Mouse (Mus musculus): ENCODE data around the gene Clybl. TPM values are rescaled to one million over a fixed set of nuclear protein-coding genes. Genes with fewer than 3 reads are reported as not detected.

Gene Clybl
- polyA plus RNA-seq, 1 experiment from 2014 or later: 27.9 TPM

- DNase-seq (ENCODE audit: low spot score): no peak
- H3K27me3 ChIP-seq (ENCODE audit: control insufficient read depth, insufficient read depth, low read length): peaks cover 3% of the 10 kb centered on the region; the same call in 1 of the 2 replicates
- H3K27ac ChIP-seq (replicated peaks; ENCODE audit: low read depth, low read length): no peak overlapping the region
- H3K9ac ChIP-seq (ENCODE audit: low read length): no peak overlapping the region
- H3K36me3 ChIP-seq (ENCODE audit: control insufficient read depth, insufficient read depth, low read length): no peaks in the 10 kb centered on the region
- ATAC-seq (ENCODE audit: insufficient number of reproducible peaks, low FRiP score, low TSS enrichment, low read depth): no peak
- no peak overlapping the region for H3K4me3 ChIP-seq (ENCODE audit: low read depth, low read length)
- H3K9me3 ChIP-seq (ENCODE audit: control insufficient read depth, low read length): no peaks in the 10 kb centered on the region
- 17% methylated on average over 7 of the region's 7 CpGs for WGBS
- no peak overlapping the region for H3K4me2 ChIP-seq (ENCODE audit: low read depth, severe bottlenecking)
- peaks cover 21% of the 10 kb centered on the region for H3K4me1 ChIP-seq (ENCODE audit: control insufficient read depth, insufficient read depth, low read length)
Observed at GRCm38 (mm10) chr14:122225479-122226132, 44.1 kb downstream of the Clybl start.

DNA sequence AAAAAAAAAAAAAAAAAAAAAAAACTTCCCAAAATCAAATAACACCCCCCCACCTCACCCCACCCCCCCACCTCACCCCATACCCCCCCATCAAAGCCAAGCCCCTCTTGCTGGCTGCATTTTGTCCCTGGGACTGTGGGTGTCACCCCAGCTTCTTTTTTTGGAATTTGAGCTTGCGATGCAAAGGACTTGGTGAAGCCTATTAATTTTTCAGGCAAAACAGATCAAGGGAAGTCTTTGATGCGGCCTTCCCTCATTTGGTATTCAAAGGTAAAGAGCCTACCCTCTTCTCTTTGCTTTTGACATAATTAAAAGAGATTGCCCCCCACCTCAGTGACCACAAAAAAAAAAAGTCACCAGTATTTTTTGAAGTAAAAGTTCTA, 44.6 kb downstream of the Clybl start:
- Histone ChIP-seq H3K9me3 (ENCODE audit: control insufficient read depth, low read length) (no peaks in the 10 kb centered on the region), H3K27me3 (ENCODE audit: control insufficient read depth, insufficient read depth, low read length) (peaks cover 3% of the 10 kb centered on the region; the same call in 1 of the 2 replicates), H3K4me2 (ENCODE audit: low read depth, severe bottlenecking) (no peak overlapping the region), H3K27ac (replicated peaks; ENCODE audit: low read depth, low read length) (no peak overlapping the region), H3K36me3 (ENCODE audit: control insufficient read depth, insufficient read depth, low read length) (no peaks in the 10 kb centered on the region), H3K9ac (ENCODE audit: low read length) (no peak overlapping the region), H3K4me3 (ENCODE audit: low read depth, low read length) (no peak overlapping the region), H3K4me1 (ENCODE audit: control insufficient read depth, insufficient read depth, low read length) (peaks cover 22% of the 10 kb centered on the region)
- WGBS: 44% methylated on average over 2 of the region's 2 CpGs
- no peak for DNase-seq (ENCODE audit: low spot score)
- ATAC-seq (ENCODE audit: insufficient number of reproducible peaks, low FRiP score, low TSS enrichment, low read depth): no peak

- 41% methylated on average over 22 of the region's 22 CpGs for WGBS
Observed at GRCm38 (mm10) chr14:122226666-122227453, 45.4 kb downstream of the Clybl start.

DNA sequence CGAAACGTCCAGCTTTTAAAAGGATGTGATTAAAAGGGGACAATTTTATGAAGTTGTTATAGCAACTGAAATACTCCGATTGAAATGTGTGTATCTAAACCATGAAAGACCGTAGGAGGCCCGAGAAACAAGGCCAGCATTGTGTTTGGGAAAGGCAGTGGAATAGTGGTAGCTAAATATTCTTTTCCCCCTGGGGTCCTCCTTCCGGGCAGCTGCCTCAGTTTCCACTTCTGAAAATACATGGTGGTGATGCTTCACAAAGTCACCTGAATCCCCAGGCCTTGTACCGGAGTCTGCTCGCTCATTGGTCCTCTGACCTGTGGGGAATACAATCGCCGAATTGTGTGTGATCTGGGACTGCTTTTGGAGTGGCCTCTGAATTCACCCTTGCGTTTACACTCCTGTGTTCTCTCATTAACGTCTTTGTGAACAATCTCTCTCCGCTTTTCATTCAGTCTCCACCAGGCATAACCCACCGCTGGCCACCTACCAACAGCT, 46.0 kb downstream of the Clybl start:
- no peak overlapping the region for H3K27ac ChIP-seq (replicated peaks; ENCODE audit: low read depth, low read length)
- peaks cover 22% of the 10 kb centered on the region for H3K4me1 ChIP-seq (ENCODE audit: control insufficient read depth, insufficient read depth, low read length)
- H3K27me3 ChIP-seq (ENCODE audit: control insufficient read depth, insufficient read depth, low read length): peaks cover 3% of the 10 kb centered on the region; the same call in 1 of the 2 replicates
- H3K9ac ChIP-seq (ENCODE audit: low read length): no peak overlapping the region
- ATAC-seq (ENCODE audit: insufficient number of reproducible peaks, low FRiP score, low TSS enrichment, low read depth) (peak; percentile 11; the same call in 1 of the 2 replicates), DNase-seq (ENCODE audit: low spot score) (peak; percentile 48)
- no peak overlapping the region for H3K4me3 ChIP-seq (ENCODE audit: low read depth, low read length)
- 38% methylated on average over 14 of the region's 14 CpGs for WGBS
- H3K4me2 ChIP-seq (ENCODE audit: low read depth, severe bottlenecking): no peak overlapping the region
- no peaks in the 10 kb centered on the region for H3K36me3 ChIP-seq (ENCODE audit: control insufficient read depth, insufficient read depth, low read length)
- H3K9me3 ChIP-seq (ENCODE audit: control insufficient read depth, low read length): no peaks in the 10 kb centered on the region

More at GRCm38 (mm10) chr14:122226666-122227453, 45.4 kb downstream of the Clybl start:
- Histone ChIP-seq H3K27ac (replicated peaks; ENCODE audit: low read depth, low read length) (no peak overlapping the region), H3K4me2 (ENCODE audit: low read depth, severe bottlenecking) (no peak overlapping the region), H3K36me3 (ENCODE audit: control insufficient read depth, insufficient read depth, low read length) (no peaks in the 10 kb centered on the region), H3K9me3 (ENCODE audit: control insufficient read depth, low read length) (no peaks in the 10 kb centered on the region), H3K4me3 (ENCODE audit: low read depth, low read length) (no peak overlapping the region), H3K27me3 (ENCODE audit: control insufficient read depth, insufficient read depth, low read length) (peaks cover 3% of the 10 kb centered on the region; the same call in 1 of the 2 replicates), H3K4me1 (ENCODE audit: control insufficient read depth, insufficient read depth, low read length) (peaks cover 22% of the 10 kb centered on the region), H3K9ac (ENCODE audit: low read length) (no peak overlapping the region)
- ATAC-seq (ENCODE audit: insufficient number of reproducible peaks, low FRiP score, low TSS enrichment, low read depth): no peak
- DNase-seq (ENCODE audit: low spot score): peak; percentile 47

DNA sequence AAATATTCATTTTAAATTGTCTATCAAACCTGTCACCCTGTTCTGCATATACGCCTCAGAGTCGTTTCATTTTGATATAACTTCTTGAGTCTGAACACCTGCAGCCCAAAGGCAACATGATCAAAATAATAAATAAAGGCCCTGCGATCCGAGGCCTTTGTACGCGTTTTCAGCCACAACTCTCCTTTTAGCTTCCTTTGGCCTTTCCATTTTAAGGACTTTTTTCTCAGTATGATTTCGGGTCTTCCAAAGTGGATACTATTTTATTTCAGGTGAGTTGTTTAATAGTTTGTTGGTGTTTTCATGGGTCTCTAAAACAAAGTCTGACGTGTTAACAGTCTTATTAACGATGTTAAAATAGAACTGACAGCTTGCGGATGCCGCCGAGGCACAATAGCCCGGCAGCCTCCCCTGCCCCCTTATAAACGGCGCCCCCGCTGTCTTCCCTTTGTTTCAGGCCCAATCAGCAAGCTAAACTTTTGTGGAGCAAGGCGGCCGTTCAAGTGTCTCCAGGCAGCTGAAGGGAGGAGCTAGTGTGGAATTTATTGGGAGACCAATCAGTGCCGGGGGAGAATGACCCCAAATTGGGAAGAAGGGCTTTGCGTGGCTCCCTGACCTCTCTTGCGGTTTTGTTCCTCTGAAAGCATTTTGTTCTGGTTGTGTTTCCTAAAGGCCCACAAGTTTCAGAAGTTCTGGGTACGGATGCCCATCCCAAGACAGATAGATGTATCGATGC, 47.5 kb downstream of the Clybl start:
- peaks cover 22% of the 10 kb centered on the region for H3K4me1 ChIP-seq (ENCODE audit: control insufficient read depth, insufficient read depth, low read length)
- no peak overlapping the region for H3K27ac ChIP-seq (replicated peaks; ENCODE audit: low read depth, low read length)
- no peak overlapping the region for H3K4me3 ChIP-seq (ENCODE audit: low read depth, low read length)
- H3K9ac ChIP-seq (ENCODE audit: low read length): no peak overlapping the region
- ATAC-seq (ENCODE audit: insufficient number of reproducible peaks, low FRiP score, low TSS enrichment, low read depth): no peak
- peaks cover 3% of the 10 kb centered on the region; the same call in 1 of the 2 replicates for H3K27me3 ChIP-seq (ENCODE audit: control insufficient read depth, insufficient read depth, low read length)
- H3K4me2 ChIP-seq (ENCODE audit: low read depth, severe bottlenecking): no peak overlapping the region
- DNase-seq (ENCODE audit: low spot score): peak; percentile 64
- no peaks in the 10 kb centered on the region for H3K36me3 ChIP-seq (ENCODE audit: control insufficient read depth, insufficient read depth, low read length)
- 12% methylated on average over 23 of the region's 23 CpGs for whole genome bisulfite sequencing
- H3K9me3 ChIP-seq (ENCODE audit: control insufficient read depth, low read length): no peaks in the 10 kb centered on the region

DNA sequence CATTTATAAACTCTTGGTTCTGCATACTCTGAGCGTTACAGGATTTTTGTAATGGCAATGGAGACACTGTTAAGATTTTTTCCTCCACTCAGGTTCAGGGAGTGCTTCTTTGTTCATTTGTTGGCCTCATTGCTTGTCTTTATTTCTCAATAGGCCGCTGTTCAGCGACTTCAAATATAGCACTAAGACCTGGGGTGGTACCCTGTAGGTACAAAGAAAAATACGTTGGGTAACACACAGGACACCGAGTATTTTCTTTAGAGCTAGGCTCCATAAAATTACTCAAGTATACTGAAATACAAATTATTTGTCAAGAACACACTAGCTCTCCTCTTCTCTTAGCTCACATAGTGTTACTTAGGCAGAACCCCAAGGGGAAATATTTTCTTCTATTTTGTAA, 48.5 kb downstream of the Clybl start:
- H3K4me2 ChIP-seq (ENCODE audit: low read depth, severe bottlenecking): no peak overlapping the region
- no peak overlapping the region for H3K27ac ChIP-seq (replicated peaks; ENCODE audit: low read depth, low read length)
- H3K4me1 ChIP-seq (ENCODE audit: control insufficient read depth, insufficient read depth, low read length): peaks cover 22% of the 10 kb centered on the region
- H3K4me3 ChIP-seq (ENCODE audit: low read depth, low read length): no peak overlapping the region
- H3K36me3 ChIP-seq (ENCODE audit: control insufficient read depth, insufficient read depth, low read length): no peaks in the 10 kb centered on the region
- DNase-seq (ENCODE audit: low spot score): no peak
- 91% methylated on average over 5 of the region's 5 CpGs for WGBS
- H3K9ac ChIP-seq (ENCODE audit: low read length): no peak overlapping the region
- no peaks in the 10 kb centered on the region for H3K9me3 ChIP-seq (ENCODE audit: control insufficient read depth, low read length)
- ATAC-seq (ENCODE audit: insufficient number of reproducible peaks, low FRiP score, low TSS enrichment, low read depth): no peak
- H3K27me3 ChIP-seq (ENCODE audit: control insufficient read depth, insufficient read depth, low read length): peaks cover 3% of the 10 kb centered on the region; the same call in 1 of the 2 replicates

GRCm38 (mm10) chr14:122230621-122231025, 49.1 kb downstream of the Clybl start:
- WGBS: 40% methylated on average over 14 of the region's 14 CpGs
- H3K4me3 ChIP-seq (ENCODE audit: low read depth, low read length): no peak overlapping the region
- no peak for DNase-seq (ENCODE audit: low spot score)

DNA sequence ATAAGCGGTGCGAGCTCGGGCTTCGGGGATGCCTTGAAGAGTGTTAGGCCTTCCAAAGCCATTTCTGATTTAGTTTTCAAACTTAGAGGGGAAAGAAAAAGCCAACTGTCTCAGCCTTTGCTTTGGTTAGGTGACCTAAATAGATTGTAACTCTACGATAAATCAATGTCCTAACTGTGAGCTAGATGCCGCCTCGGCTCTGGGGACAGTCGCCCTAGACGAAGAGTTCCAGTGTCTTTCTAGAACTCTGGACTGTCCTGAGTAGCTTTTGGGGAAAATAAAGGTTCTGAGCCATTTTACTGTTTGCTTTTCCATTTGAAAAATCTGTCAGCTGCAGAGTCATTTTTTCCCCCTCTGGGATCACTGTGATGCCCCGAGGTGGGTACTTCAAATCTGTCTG, 49.6 kb downstream of the Clybl start:
- Histone ChIP-seq H3K4me1 (ENCODE audit: control insufficient read depth, insufficient read depth, low read length) (peaks cover 14% of the 10 kb centered on the region), H3K9ac (ENCODE audit: low read length) (no peak overlapping the region), H3K36me3 (ENCODE audit: control insufficient read depth, insufficient read depth, low read length) (no peaks in the 10 kb centered on the region), H3K9me3 (ENCODE audit: control insufficient read depth, low read length) (no peaks in the 10 kb centered on the region), H3K4me2 (ENCODE audit: low read depth, severe bottlenecking) (no peak overlapping the region), H3K4me3 (ENCODE audit: low read depth, low read length) (no peak overlapping the region), H3K27me3 (ENCODE audit: control insufficient read depth, insufficient read depth, low read length) (no peaks in the 10 kb centered on the region), H3K27ac (replicated peaks; ENCODE audit: low read depth, low read length) (no peak overlapping the region)
- WGBS: 70% methylated on average over 10 of the region's 10 CpGs
- no peak for ATAC-seq (ENCODE audit: insufficient number of reproducible peaks, low FRiP score, low TSS enrichment, low read depth)
- DNase-seq (ENCODE audit: low spot score): no peak

More at GRCm38 (mm10) chr14:122230621-122231025, 49.1 kb downstream of the Clybl start:
- H3K9ac ChIP-seq (ENCODE audit: low read length): no peak overlapping the region
- no peaks in the 10 kb centered on the region for H3K9me3 ChIP-seq (ENCODE audit: control insufficient read depth, low read length)
- no peaks in the 10 kb centered on the region; the same call in 1 of the 2 replicates for H3K27me3 ChIP-seq (ENCODE audit: control insufficient read depth, insufficient read depth, low read length)
- H3K36me3 ChIP-seq (ENCODE audit: control insufficient read depth, insufficient read depth, low read length): no peaks in the 10 kb centered on the region
- peaks cover 16% of the 10 kb centered on the region for H3K4me1 ChIP-seq (ENCODE audit: control insufficient read depth, insufficient read depth, low read length)
- no peak for ATAC-seq (ENCODE audit: insufficient number of reproducible peaks, low FRiP score, low TSS enrichment, low read depth)
- no peak overlapping the region for H3K27ac ChIP-seq (replicated peaks; ENCODE audit: low read depth, low read length)
- no peak overlapping the region for H3K4me2 ChIP-seq (ENCODE audit: low read depth, severe bottlenecking)

Measured in limb, embryonic 11.5 days (tissue).